Mouse (Mus musculus) bone marrow macrophage, adult 2 months (primary cell): Measurements from ENCODE around the gene Slc6a6. TPM values are rescaled to one million over a fixed set of nuclear protein-coding genes. Genes with fewer than 3 reads are reported as not detected.

Experiments
- H3K27ac ChIP-seq: 2 replicates; pipeline ENCODE4 v1.5.1; 2012; ENCODE audit warnings: low read depth, low read length; ENCODE audit not compliant: insufficient read depth
- H3K4me1 ChIP-seq: 2 replicates; pipeline ENCODE4 v1.6.1; 2012; ENCODE audit warnings: low read length; ENCODE audit not compliant: control insufficient read depth, insufficient read depth
- H3K4me3 ChIP-seq: 2 replicates; pipeline ENCODE4 v1.5.1; 2012; ENCODE audit warnings: mild to moderate bottlenecking, low read length, moderate library complexity; ENCODE audit not compliant: insufficient read depth
- CTCF ChIP-seq: IDR thresholded peaks from 2 replicates; pipeline ENCODE4 v1.5.1; 2012; ENCODE audit warnings: low read depth, mild to moderate bottlenecking, low read length, moderate library complexity
- POLR2A ChIP-seq: IDR thresholded peaks from 2 replicates; pipeline ENCODE4 v1.6.1; 2012; ENCODE audit warnings: mild to moderate bottlenecking, low read depth, low read length, borderline replicate concordance
- polyA plus RNA-seq: library from polyadenylated mRNA; stranded (reverse); fragments of >200 nt; gene quantifications from 2 replicates; pipeline ENCODE4 v1.2.4, GENCODE M21; 2012; ENCODE audit not compliant: missing spikeins, insufficient read depth, insufficient read length

Slc6a6 gene
- polyA plus RNA-seq, 1 experiment: 575 TPM

GRCm38 (mm10) chr6:91708919-91709318, 25.1 kb downstream of the Slc6a6 start:
- Histone ChIP-seq H3K4me1 (peaks cover 48% of the 10 kb centered on the region), H3K4me3 (no peak overlapping the region), H3K27ac (no peak overlapping the region)
- no peak for TF ChIP-seq POLR2A
- TF ChIP-seq CTCF: no peak

GRCm38 (mm10) chr6:91710345-91710930, 26.6 kb downstream of the Slc6a6 start:
- Histone ChIP-seq H3K4me1 (peaks cover 57% of the 10 kb centered on the region), H3K27ac (peak overlapping the region; percentile 97), H3K4me3 (no peak overlapping the region)
- TF ChIP-seq CTCF (no peak), POLR2A (no peak)

- TF ChIP-seq POLR2A: no peak
- TF ChIP-seq CTCF: no peak
- Histone ChIP-seq H3K4me1 (peaks cover 72% of the 10 kb centered on the region), H3K4me3 (no peak overlapping the region), H3K27ac (peak overlapping the region; percentile 97)
Observed at GRCm38 (mm10) chr6:91712097-91712854, 28.4 kb downstream of the Slc6a6 start.

- Histone ChIP-seq H3K4me1 (peaks cover 76% of the 10 kb centered on the region), H3K4me3 (peak overlapping the region; percentile 33), H3K27ac (peak overlapping the region; percentile 100)
- TF ChIP-seq CTCF: no peak
- no peak for TF ChIP-seq POLR2A
Observed at GRCm38 (mm10) chr6:91712855-91713331, 29.0 kb downstream of the Slc6a6 start.

GRCm38 (mm10) chr6:91713370-91713896, 29.6 kb downstream of the Slc6a6 start:
- H3K27ac ChIP-seq: peak overlapping the region; percentile 100
- no peak for TF ChIP-seq POLR2A
- no peak for TF ChIP-seq CTCF
- peak overlapping the region; percentile 33 for H3K4me3 ChIP-seq
- peaks cover 82% of the 10 kb centered on the region for H3K4me1 ChIP-seq

GRCm38 (mm10) chr6:91715023-91715422, 31.2 kb downstream of the Slc6a6 start:
- Histone ChIP-seq H3K27ac (peak overlapping the region; percentile 100), H3K4me3 (no peak overlapping the region), H3K4me1 (peaks cover 87% of the 10 kb centered on the region)
- no peak for TF ChIP-seq CTCF
- TF ChIP-seq POLR2A: no peak

- Histone ChIP-seq H3K4me3 (no peak overlapping the region), H3K27ac (peak overlapping the region; percentile 100), H3K4me1 (peaks cover 76% of the 10 kb centered on the region)
- no peak for TF ChIP-seq CTCF
- TF ChIP-seq POLR2A: no peak
Observed at GRCm38 (mm10) chr6:91715988-91716810, 32.3 kb downstream of the Slc6a6 start.

GRCm38 (mm10) chr6:91718067-91718466, 34.2 kb downstream of the Slc6a6 start:
- TF ChIP-seq CTCF (no peak), POLR2A (no peak)
- no peak overlapping the region for H3K4me3 ChIP-seq
- peaks cover 61% of the 10 kb centered on the region for H3K4me1 ChIP-seq
- H3K27ac ChIP-seq: peak overlapping the region; percentile 21

- no peak for TF ChIP-seq POLR2A
- TF ChIP-seq CTCF: no peak
- peak overlapping the region; percentile 21 for H3K27ac ChIP-seq
- peaks cover 56% of the 10 kb centered on the region for H3K4me1 ChIP-seq
- H3K4me3 ChIP-seq: no peak overlapping the region
Observed at GRCm38 (mm10) chr6:91718603-91719002, 34.8 kb downstream of the Slc6a6 start.
